Mouse (Mus musculus) fat pad, adult 2 months (tissue): ENCODE results near the gene A830018L16Rik.
"Not testable (repeated sequence)": the region's sequence is repeated elsewhere in the genome, so short reads cannot be mapped to it uniquely, and the experiment has no call there.

Experiments
- DNase-seq: peaks from one replicate; pipeline ENCODE4 v3.0.0-alpha.2; 2011; ENCODE audit warnings: low read depth, low spot score; ENCODE audit errors: extremely low read depth

The A830018L16Rik gene

DNA sequence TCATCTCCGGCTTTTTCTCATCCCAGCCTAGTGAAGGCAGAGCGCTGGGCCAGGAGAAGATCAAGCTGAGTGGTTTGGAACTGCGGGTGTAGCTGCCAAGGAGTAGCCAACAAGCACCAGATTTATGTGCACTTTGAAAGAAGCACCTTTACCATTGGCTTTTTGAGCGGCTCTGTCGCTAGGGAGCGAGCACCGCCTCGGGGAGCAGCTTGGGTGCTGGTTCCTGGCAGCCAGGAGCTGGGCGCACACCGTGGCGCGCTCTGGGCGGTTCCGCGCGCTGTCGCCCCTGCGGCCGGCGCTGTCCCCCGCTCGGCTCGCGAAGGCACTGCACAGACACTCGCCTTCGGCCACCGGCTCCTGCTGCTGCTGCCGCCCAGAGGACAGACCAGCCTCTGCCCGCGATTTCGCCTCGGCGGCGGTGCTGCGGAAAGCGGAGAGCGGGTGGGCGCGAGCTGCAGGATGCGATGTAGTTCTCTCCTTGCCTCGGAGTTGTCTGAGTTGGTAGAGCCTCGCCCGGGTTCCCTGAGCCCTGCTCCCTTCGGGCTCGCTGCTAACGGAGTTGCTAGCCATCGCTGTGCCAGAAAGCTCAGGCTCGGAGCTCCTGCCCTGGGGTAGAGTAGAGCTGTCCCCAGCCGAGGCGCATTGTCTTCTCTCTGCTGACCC is at the start of gene A830018L16Rik:
Gene A830018L16Rik (plus strand): TSS at position 212 of the 663 bp plus-strand sequence.
- no peak for DNase-seq

DNA sequence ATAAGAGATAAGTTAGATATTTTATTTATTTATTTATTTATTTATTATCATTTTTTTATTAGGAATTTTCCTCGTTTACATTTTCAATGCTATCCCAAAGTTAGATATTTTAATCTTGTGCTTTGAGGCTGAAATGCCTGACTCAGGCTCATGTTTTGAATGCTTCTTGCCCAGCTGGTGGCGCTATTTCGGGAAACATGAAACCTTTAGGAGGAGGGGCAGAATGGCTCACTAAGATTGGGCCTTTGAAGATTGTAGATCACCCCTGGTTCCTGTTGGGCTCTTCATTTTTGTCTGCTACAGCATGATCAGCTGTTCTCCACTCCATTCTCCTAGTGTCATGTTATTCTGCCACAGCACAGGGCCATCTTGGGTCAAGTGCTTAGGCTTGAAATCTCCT is 28.1 kb upstream of the A830018L16Rik start:
- DNase-seq, result no peak

DNA sequence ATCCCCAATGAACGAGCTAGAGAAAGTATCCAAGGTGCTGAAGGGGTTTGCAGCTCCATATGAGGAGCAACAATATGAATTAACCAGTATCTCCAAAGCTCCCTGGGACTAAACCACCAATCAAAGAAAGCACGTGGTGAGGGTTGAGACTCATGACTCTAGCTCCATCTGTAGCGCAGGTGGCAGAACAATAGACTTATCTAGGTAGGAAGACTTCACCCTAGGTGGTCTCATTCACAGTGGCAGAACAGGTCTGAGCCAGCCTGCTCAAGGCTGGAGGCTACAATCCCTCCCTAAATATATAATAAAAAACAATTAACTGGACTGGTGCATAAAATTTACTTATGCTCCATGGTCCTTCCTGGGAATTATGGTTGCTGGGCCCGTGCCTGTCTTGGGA is 18.5 kb upstream of the A830018L16Rik start:
- no peak for DNase-seq

DNA sequence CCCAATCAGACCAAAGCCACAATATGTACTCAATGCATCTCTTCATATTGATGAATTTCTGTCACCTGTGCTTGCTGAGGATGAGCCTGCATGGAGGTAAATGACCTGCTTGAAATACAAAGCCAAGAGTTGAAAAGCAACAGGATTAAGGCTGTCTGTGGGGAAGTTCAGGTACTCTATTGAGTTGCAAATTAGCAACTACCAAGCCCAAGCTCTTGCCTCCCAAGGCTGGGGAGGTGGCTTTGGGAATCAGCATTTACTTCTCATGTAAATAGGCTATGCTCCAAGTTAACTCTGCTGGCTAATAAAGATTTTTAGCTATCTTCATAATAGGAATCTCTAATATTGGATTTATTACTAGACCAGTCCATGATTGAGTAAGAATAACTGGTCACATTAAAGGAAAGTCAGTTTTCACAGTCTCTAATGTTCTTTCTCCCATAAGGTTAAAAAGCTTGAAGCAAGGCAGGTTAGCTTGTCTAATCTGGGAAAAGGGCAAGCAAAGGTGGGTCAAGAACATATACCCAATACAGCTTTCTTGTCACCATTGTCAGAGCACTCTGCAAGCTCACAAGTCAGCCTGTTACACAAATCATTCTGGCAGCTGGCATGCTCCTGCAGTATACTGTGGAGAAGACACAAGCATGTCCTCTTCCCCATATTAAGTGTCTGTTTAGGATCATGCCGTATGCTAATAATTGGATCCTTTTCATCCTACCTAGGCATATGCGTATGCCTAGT is 17.7 kb upstream of the A830018L16Rik start:
- DNase-seq, result no peak

DNA sequence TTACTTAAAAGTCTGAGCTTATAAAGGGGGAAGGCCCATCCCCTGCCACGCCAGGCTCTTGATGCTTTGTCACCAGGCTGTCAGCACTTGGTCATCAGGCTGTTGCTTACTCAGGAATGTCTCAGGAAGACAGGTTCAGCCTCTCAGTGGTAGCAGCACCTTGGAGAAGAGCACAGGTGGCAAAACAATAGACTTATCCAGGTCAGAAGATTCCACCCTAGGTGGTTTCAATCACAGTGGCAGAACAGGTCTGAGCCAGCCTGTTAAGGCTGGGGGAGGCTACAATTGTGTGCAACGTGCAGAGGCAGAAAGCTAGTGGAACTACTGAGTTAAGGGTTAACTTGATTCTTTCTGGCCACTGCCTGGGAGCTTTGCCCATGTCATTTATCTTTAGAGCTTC is 12.7 kb upstream of the A830018L16Rik start:
- DNase-seq, result no peak

DNA sequence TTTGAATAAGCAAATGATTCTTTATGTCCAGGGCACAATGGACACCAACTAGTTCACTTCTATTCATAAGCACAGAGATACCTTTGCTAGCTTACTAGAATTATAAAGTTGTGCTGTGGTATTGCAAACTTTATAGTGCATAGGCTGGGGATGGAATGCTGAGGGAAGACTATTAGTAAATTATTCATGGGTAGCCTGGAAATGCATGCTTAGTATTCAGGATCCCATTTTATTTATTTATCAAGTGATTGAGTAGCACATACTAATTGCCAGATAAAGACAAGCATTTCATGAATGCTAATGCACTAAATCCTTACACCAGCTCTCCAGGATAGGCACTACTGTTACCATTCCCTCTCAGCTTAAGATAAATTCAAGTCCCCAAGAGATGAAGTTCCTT is 8.4 kb upstream of the A830018L16Rik start:
- no peak for DNase-seq

DNA sequence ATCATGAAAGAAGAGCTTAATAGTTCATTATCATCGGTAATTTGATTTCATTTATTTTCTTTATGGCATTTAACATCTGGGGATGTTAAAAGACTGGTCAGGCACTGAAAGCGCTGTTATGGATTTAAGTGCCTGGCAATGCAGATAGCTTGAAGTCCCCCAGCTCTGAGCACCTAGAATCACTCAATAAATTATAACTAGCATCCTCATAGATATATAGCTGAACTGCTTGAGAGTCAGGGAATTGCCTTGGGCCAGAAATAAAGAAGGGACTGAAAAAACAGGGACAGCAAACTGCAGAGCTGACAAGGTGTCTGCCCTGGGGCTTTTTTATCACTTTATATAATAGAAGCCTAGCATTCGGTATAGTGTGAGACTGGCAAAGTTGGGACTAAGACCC is 7.9 kb upstream of the A830018L16Rik start:
- no peak for DNase-seq

- no peak for DNase-seq
These were observed 655 bp downstream of the A830018L16Rik start for GRCm38 (mm10) chr1:11414560-11414959.

DNA sequence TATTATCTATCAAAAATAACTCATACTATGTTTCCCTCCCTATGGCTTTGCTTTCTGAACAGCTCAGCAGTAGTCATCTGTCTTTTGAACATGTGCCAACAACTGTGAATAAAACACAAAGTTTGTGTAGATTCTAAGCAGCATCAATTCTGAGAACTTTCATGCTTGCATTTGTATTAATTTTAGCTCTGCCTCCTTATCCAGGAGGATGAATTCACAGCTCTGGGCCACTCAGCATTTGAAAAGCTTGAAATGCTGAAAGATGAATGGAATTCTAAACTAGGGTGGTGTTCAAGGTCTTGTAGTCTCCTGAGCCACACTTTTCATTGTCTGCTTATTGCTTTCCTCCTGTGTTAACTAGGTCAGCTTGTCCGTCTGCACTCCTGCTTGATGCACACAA is 13.4 kb downstream of the A830018L16Rik start:
- no peak for DNase-seq

- DNase-seq, result no peak
These were observed 44.4 kb downstream of the A830018L16Rik start for GRCm38 (mm10) chr1:11458353-11458752.

- no peak for DNase-seq
These were observed 52.4 kb downstream of the A830018L16Rik start for GRCm38 (mm10) chr1:11466325-11466724.

DNA sequence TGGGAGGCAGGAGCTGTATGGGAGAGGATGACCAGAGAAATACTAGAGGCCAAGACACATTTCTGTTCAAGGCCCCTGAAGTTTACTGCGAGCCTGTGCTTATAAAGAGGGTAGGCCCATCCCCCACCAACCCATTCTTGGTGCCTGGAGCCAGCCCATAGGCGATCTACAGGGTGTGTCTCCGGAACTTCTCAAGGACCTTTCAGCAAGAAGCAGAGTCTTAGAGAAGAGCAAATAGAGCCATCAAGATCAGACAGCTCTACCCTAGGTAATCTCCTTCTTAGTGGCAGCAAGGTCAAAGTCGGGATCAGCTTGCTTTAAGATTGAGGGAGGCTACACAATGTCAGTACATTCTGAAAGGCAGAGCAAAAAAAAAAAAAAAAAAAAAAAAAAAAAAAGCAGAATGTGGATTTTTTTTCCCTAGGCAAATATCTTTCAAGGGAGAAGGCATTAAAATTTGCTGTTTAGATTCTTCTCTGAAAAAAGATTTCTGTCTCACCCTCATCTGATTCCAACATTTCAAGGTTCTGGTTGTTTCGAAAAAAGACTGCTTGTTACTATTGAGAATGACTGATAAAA is 53.2 kb downstream of the A830018L16Rik start:
- no peak for DNase-seq

DNA sequence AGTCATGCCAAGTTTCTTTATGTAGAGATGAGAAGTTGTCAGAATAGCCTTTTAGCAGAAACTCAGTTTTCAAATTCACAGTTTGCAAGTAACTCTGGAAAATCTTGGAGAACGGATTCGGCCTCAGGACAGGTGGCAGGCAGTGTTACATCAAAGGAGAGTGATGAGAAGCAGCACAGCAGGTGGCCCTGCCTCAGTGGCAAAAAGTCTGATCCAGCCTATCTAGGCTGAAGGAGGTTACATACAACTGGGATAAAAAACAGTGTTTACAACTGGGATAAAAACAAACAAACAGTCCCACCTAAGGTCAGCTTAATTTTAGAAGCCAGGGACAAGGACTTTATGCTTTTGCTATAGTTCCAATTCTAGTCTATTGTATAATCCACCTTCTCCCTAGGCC is 79.0 kb downstream of the A830018L16Rik start:
- no peak for DNase-seq

DNA sequence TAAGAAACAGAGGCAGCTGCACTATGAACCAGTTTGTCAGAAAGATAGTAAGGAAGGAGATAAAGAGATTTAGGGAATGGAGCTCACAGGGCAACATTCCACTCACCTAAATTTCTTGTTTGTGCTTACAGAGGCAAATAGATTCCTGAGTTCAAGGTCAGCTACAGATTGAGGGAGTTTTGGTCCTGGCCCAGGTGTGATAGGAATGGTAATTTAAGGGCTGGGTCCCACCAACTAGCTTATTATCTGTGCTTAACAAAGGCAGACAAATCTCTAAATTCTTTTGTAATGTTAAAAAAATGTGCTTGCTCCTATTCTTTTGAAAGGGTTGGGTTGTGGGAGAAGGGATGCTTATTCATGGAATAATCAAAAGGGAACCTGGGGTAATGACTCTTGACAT is 87.7 kb downstream of the A830018L16Rik start:
- no peak for DNase-seq

- not testable (repeated sequence) for DNase-seq
These were observed 135.9 kb downstream of the A830018L16Rik start for GRCm38 (mm10) chr1:11549810-11550209.

GRCm38 (mm10) chr1:11565309-11565708 is 151.4 kb downstream of the A830018L16Rik start:
- DNase-seq, result no peak

DNA sequence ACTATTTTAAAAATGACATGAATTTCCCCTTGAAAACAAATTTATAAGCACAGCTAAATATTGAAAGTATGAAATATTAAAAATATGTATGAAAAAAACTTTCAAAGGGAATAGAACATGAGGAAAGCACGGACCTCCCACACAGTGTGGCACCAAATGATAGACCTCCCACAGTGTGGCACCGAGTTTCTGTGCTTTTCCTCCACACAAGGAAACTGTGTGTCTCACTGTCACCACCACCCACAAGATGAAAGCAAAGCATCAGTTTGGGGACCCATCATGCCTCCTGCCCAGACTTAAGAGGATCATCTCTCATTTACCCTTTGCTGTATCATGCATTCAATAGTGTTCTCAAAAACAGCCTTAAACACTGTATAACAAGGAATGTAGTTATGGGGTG is 152.8 kb downstream of the A830018L16Rik start:
- DNase-seq, result no peak

DNA sequence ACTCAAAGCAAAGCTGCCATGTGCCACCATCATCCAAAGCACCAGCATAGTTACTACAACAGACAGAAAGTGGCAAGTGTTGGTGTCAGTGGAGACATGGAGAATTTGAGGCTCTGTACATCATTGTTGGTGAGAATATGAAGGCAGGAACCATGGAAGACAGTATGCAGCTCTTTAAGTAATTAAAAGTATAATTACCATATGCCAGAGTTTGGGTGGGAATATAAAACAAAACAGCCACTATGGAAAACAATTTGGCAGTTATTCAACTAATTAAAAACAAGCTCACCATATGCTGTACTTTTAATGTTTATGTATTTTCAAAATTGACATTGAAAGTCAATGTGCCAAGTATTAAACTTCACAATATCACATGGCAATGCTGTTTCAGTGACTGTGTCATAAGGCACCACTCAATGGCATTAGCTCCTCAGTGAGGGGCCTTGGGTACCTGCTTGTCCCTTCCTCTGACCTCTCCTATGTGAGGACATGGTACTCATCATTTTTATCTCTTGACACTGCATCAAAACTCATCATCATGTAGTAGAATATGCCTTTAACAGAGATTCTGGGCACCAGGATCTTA is 153.5 kb downstream of the A830018L16Rik start:
- DNase-seq, result no peak

- DNase-seq, result no peak
These were observed 156.4 kb downstream of the A830018L16Rik start for GRCm38 (mm10) chr1:11570274-11570673.

GRCm38 (mm10) chr1:11573462-11573861 is 159.6 kb downstream of the A830018L16Rik start:
- no peak for DNase-seq

- no peak for DNase-seq
These were observed 166.1 kb downstream of the A830018L16Rik start for GRCm38 (mm10) chr1:11580026-11580425.

DNA sequence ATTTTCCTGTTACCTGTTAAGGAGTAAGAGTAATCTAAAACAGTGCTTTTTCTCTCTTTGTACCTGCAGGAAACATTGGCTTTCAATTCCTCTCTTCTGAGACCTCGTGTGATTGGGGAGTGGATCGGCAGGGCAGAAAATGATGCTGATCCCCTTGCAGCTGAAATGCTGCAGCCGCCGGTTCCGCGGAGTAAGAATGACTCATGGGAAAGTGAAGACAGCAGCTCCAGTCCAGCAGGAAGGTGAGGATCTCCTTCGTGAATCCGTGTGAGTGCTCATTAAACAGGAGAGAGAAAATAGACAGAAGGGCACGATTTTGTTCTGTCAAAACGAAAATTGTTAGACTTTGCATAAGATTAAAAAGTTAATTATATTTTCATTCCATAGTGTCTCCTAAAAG is 174.4 kb downstream of the A830018L16Rik start:
- DNase-seq, result no peak
